Mouse (Mus musculus): ENCODE results near the gene Zfyve27. TPM values are rescaled to one million over a fixed set of nuclear protein-coding genes. Genes with fewer than 3 reads are reported as not detected.

Zfyve27 gene
- 18.4 and 26.7 TPM in 2 replicates for polyA plus RNA-seq (2015; fragmentation: Nextera tagmentation; extraction: Ambion mirVana)

GRCm38 (mm10) chr19:42163764-42164163, at the start of gene Zfyve27:
Zfyve27 (plus strand) TSS chr19:42163951.
- Histone ChIP-seq H3K36me3 (no peaks in the 10 kb centered on the region), H3K4me2 (no peak within 1 kb of the TSS), H3K9ac (no peak within 1 kb of the TSS), H3K27ac (no peak within 1 kb of the TSS), H3K27me3 (peaks cover 17% of the 10 kb centered on the region), H3K4me3 (no peak within 1 kb of the TSS), H3K9me3 (replicated peaks) (no peaks in the 10 kb centered on the region), H3K4me1 (replicated peaks) (peaks cover under 1% of the 10 kb centered on the region; the same call in 1 of the 2 replicates)
- no peak for ATAC-seq (replicated peaks; ENCODE audit: insufficient number of reproducible peaks, insufficient read depth, low FRiP score, low read depth)
- 55% methylated on average over 5 of the region's 5 CpGs for WGBS

- Histone ChIP-seq H3K4me3 (no peak overlapping the region), H3K4me2 (no peak overlapping the region), H3K27me3 (no peaks in the 10 kb centered on the region), H3K4me1 (replicated peaks) (no peaks in the 10 kb centered on the region), H3K9me3 (replicated peaks) (no peaks in the 10 kb centered on the region), H3K27ac (no peak overlapping the region), H3K9ac (no peak overlapping the region), H3K36me3 (peaks cover 40% of the 10 kb centered on the region)
- no peak for ATAC-seq (replicated peaks; ENCODE audit: insufficient number of reproducible peaks, insufficient read depth, low FRiP score, low read depth)
- 85% methylated on average over 4 of the region's 4 CpGs for WGBS
These were observed 47.9 kb upstream of the Zfyve27 start for GRCm38 (mm10) chr19:42115783-42116335.

- Histone ChIP-seq H3K4me3 (no peak overlapping the region), H3K27ac (no peak overlapping the region), H3K9me3 (replicated peaks) (no peaks in the 10 kb centered on the region), H3K4me1 (replicated peaks) (no peaks in the 10 kb centered on the region), H3K4me2 (no peak overlapping the region), H3K9ac (no peak overlapping the region), H3K36me3 (peaks cover 58% of the 10 kb centered on the region), H3K27me3 (no peaks in the 10 kb centered on the region)
- no peak for ATAC-seq (replicated peaks; ENCODE audit: insufficient number of reproducible peaks, insufficient read depth, low FRiP score, low read depth)
- WGBS, result 93% methylated on average over 9 of the region's 9 CpGs
These were observed 45.6 kb upstream of the Zfyve27 start for GRCm38 (mm10) chr19:42118142-42118541.

- H3K27ac ChIP-seq, result no peak overlapping the region
- H3K36me3 ChIP-seq, result peaks cover 58% of the 10 kb centered on the region
- no peak overlapping the region for H3K4me3 ChIP-seq
- WGBS, result 77% methylated on average over 5 of the region's 5 CpGs
- no peak for ATAC-seq (replicated peaks; ENCODE audit: insufficient number of reproducible peaks, insufficient read depth, low FRiP score, low read depth)
- H3K4me2 ChIP-seq, result no peak overlapping the region
- no peaks in the 10 kb centered on the region for H3K9me3 ChIP-seq (replicated peaks)
- H3K9ac ChIP-seq, result no peak overlapping the region
- H3K4me1 ChIP-seq (replicated peaks), result no peaks in the 10 kb centered on the region
- H3K27me3 ChIP-seq, result no peaks in the 10 kb centered on the region
These were observed 45.2 kb upstream of the Zfyve27 start for GRCm38 (mm10) chr19:42118596-42118995.

GRCm38 (mm10) chr19:42120451-42120850, 43.3 kb upstream of the Zfyve27 start:
- no peak overlapping the region for H3K4me3 ChIP-seq
- peaks cover 6% of the 10 kb centered on the region for H3K4me1 ChIP-seq (replicated peaks)
- H3K27ac ChIP-seq, result no peak overlapping the region
- no peaks in the 10 kb centered on the region for H3K9me3 ChIP-seq (replicated peaks)
- WGBS, result 87% methylated on average over 8 of the region's 8 CpGs
- no peak overlapping the region for H3K4me2 ChIP-seq
- H3K27me3 ChIP-seq, result no peaks in the 10 kb centered on the region
- H3K9ac ChIP-seq, result no peak overlapping the region
- no peak for ATAC-seq (replicated peaks; ENCODE audit: insufficient number of reproducible peaks, insufficient read depth, low FRiP score, low read depth)
- H3K36me3 ChIP-seq, result peaks cover 49% of the 10 kb centered on the region

- no peaks in the 10 kb centered on the region for H3K27me3 ChIP-seq
- H3K4me2 ChIP-seq, result no peak overlapping the region
- H3K27ac ChIP-seq, result no peak overlapping the region
- no peak for ATAC-seq (replicated peaks; ENCODE audit: insufficient number of reproducible peaks, insufficient read depth, low FRiP score, low read depth)
- no peaks in the 10 kb centered on the region for H3K9me3 ChIP-seq (replicated peaks)
- H3K4me3 ChIP-seq, result no peak overlapping the region
- H3K4me1 ChIP-seq (replicated peaks), result peaks cover 35% of the 10 kb centered on the region
- H3K9ac ChIP-seq, result no peak overlapping the region
- 79% methylated on average over 13 of the region's 13 CpGs for WGBS
- H3K36me3 ChIP-seq, result peaks cover 38% of the 10 kb centered on the region
These were observed 39.1 kb upstream of the Zfyve27 start for GRCm38 (mm10) chr19:42124684-42125083.

- no peak for ATAC-seq (replicated peaks; ENCODE audit: insufficient number of reproducible peaks, insufficient read depth, low FRiP score, low read depth)
- 64% methylated on average over 11 of the region's 11 CpGs for WGBS
- H3K4me3 ChIP-seq, result no peak overlapping the region
- no peak overlapping the region for H3K9ac ChIP-seq
- H3K36me3 ChIP-seq, result peaks cover 34% of the 10 kb centered on the region
- no peak overlapping the region for H3K4me2 ChIP-seq
- no peaks in the 10 kb centered on the region for H3K9me3 ChIP-seq (replicated peaks)
- no peaks in the 10 kb centered on the region for H3K27me3 ChIP-seq
- peaks cover 42% of the 10 kb centered on the region for H3K4me1 ChIP-seq (replicated peaks)
- H3K27ac ChIP-seq, result no peak overlapping the region
These were observed 38.1 kb upstream of the Zfyve27 start for GRCm38 (mm10) chr19:42125501-42126218.

GRCm38 (mm10) chr19:42126219-42126605, 37.5 kb upstream of the Zfyve27 start:
- no peaks in the 10 kb centered on the region for H3K27me3 ChIP-seq
- H3K9me3 ChIP-seq (replicated peaks), result no peaks in the 10 kb centered on the region
- H3K36me3 ChIP-seq, result peaks cover 29% of the 10 kb centered on the region
- 74% methylated on average over 6 of the region's 6 CpGs for WGBS
- H3K4me3 ChIP-seq, result no peak overlapping the region
- H3K9ac ChIP-seq, result no peak overlapping the region
- ATAC-seq (replicated peaks; ENCODE audit: insufficient number of reproducible peaks, insufficient read depth, low FRiP score, low read depth), result no peak
- peaks cover 42% of the 10 kb centered on the region for H3K4me1 ChIP-seq (replicated peaks)
- no peak overlapping the region for H3K4me2 ChIP-seq
- H3K27ac ChIP-seq, result no peak overlapping the region

- Histone ChIP-seq H3K9ac (no peak overlapping the region), H3K27me3 (no peaks in the 10 kb centered on the region), H3K27ac (no peak overlapping the region), H3K36me3 (peaks cover 20% of the 10 kb centered on the region), H3K4me2 (no peak overlapping the region), H3K9me3 (replicated peaks) (no peaks in the 10 kb centered on the region), H3K4me1 (replicated peaks) (peaks cover 42% of the 10 kb centered on the region), H3K4me3 (no peak overlapping the region)
- 79% methylated on average over 5 of the region's 5 CpGs for whole genome bisulfite sequencing
- ATAC-seq (replicated peaks; ENCODE audit: insufficient number of reproducible peaks, insufficient read depth, low FRiP score, low read depth), result no peak
These were observed 36.7 kb upstream of the Zfyve27 start for GRCm38 (mm10) chr19:42127024-42127423.

- H3K4me3 ChIP-seq, result peak overlapping the region; percentile 75
- peak overlapping the region; percentile 95 for H3K4me2 ChIP-seq
- H3K9me3 ChIP-seq (replicated peaks), result no peaks in the 10 kb centered on the region
- ATAC-seq (replicated peaks; ENCODE audit: insufficient number of reproducible peaks, insufficient read depth, low FRiP score, low read depth), result no peak
- H3K36me3 ChIP-seq, result peaks cover 10% of the 10 kb centered on the region; the same call in 1 of the 2 replicates
- H3K4me1 ChIP-seq (replicated peaks), result peaks cover 42% of the 10 kb centered on the region
- no peaks in the 10 kb centered on the region for H3K27me3 ChIP-seq
- WGBS, result 6% methylated on average over 23 of the region's 23 CpGs
- H3K9ac ChIP-seq, result peak overlapping the region; percentile 85
- H3K27ac ChIP-seq, result peak overlapping the region; percentile 92
These were observed 35.6 kb upstream of the Zfyve27 start for GRCm38 (mm10) chr19:42128052-42128740.

GRCm38 (mm10) chr19:42128787-42129508, 34.8 kb upstream of the Zfyve27 start, which contains the start of gene Avpi1:
Avpi1 (minus strand) TSS chr19:42129059.
- peaks cover 3% of the 10 kb centered on the region; the same call in 1 of the 2 replicates for H3K36me3 ChIP-seq
- peak; percentile 97 for ATAC-seq (replicated peaks; ENCODE audit: insufficient number of reproducible peaks, insufficient read depth, low FRiP score, low read depth)
- no peaks in the 10 kb centered on the region for H3K27me3 ChIP-seq
- peak within 1 kb of the TSS; percentile 75 for H3K4me3 ChIP-seq
- H3K4me1 ChIP-seq (replicated peaks), result peaks cover 42% of the 10 kb centered on the region
- H3K27ac ChIP-seq, result peak within 1 kb of the TSS; percentile 92
- peak within 1 kb of the TSS; percentile 95 for H3K4me2 ChIP-seq
- H3K9ac ChIP-seq, result peak within 1 kb of the TSS; percentile 85
- no peaks in the 10 kb centered on the region for H3K9me3 ChIP-seq (replicated peaks)
- WGBS, result under 1% methylated on average over 54 of the region's 54 CpGs
